Mouse (Mus musculus): ENCODE measurements around the gene Siah1a. TPM values are rescaled to one million over a fixed set of nuclear protein-coding genes. Genes with fewer than 3 reads are reported as not detected.

The Siah1a gene
- polyA plus RNA-seq (2012) = 6.3 and 8.0 TPM in 2 replicates

GRCm38 (mm10) chr8:86745221-86745934, at the start of gene Siah1a, which contains the start of gene Gm10638:
Gene Siah1a, minus strand, starts transcription at chr8:86745934.
Gene Gm10638, plus strand, starts transcription at chr8:86745699.
- TF ChIP-seq GATA1 (IDR thresholded peaks at IDR 0.05; ENCODE audit: low read length) = no peak

DNA sequence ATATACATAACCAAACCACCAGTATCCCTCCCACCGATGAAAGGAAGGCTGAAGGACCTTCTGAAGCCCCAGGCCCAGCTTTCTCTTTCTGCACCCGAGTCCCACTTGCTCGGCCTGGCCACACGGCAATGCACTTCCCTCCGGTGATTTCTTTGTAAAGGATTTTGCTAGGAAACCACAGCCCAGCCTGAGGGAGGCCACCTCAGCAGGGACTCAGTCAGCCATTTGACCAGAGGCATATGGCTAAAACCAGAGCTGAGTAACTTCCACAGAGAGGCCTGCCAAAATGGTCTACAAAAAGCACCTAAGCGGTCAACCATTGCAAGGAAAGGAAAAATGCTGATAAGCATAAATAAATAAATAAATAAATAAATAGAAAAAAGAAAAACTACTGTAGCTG, 49.0 kb upstream of the Siah1a start:
- no peak for TF ChIP-seq GATA1 (IDR thresholded peaks at IDR 0.05; ENCODE audit: low read length)

- no peak for TF ChIP-seq GATA1 (IDR thresholded peaks at IDR 0.05; ENCODE audit: low read length)
These were observed 45.8 kb upstream of the Siah1a start for GRCm38 (mm10) chr8:86791542-86791941.

- TF ChIP-seq GATA1 (IDR thresholded peaks at IDR 0.05; ENCODE audit: low read length) = no peak
These were observed 43.8 kb upstream of the Siah1a start for GRCm38 (mm10) chr8:86789576-86789975.

DNA sequence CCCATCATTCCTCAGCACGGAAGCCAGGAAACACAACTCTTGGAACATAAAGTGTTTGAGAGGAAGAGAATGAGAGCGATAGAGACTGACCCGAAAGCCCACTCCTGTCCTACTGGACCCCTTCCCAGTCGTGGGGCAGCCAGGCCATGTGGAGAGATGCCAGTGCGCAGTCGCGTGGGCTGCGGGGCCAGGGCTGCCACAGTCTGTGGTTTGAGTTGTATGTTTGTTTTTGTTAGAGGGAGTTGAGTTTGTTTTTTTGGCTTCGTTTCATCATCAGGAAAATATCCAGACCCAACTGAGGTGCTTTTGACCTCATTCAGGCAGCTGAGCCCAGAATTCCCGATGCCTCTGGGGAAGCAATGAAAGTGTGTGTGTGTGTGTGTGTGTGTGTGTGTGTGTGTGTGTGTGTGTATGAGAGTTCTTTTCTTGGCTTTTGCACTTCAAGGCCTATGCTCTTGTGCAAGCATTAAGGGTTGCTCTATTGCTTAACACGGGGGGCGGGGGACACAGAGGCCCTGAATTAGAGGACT, 42.2 kb upstream of the Siah1a start:
- TF ChIP-seq GATA1 (IDR thresholded peaks at IDR 0.05; ENCODE audit: low read length) = no peak

DNA sequence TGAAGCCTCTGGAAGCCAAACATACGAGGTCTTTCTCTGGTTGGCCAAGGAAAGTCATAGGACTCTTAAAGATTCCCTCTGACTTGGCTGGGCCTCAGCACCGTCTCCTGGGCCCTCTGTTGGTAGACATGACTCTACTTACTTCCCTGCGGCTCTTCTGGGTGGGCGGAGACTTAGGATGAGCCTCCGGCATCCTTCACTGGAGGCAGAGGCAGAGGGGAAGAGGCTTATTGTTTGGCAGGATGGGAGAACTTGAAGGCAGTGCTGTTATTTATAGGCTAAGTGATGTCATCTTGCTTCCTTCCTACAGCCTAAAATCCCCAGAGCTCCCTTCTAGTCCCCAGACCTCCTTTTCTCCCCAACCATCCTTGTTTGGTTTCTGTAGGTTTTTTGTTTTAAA, 40.8 kb upstream of the Siah1a start:
- no peak for TF ChIP-seq GATA1 (IDR thresholded peaks at IDR 0.05; ENCODE audit: low read length)

DNA sequence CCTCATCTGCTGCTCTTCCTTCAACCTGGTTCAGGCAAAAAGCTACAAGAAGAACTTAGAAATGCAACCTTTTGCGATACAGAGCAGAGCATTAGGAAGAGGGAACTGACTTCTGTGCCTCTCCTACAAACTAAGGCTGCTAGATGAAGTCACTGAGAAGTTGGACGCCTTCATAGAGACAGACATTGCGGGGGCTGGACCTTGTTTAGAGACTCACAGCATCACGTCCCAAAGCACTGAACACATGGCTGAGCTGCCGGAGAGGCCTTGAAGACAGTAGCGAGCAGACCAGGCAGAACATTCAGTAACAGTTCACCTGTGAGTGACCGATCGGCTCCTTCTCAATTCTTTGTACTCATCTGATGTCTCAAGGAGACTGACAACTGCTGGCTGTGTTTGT, 35.4 kb upstream of the Siah1a start:
- no peak for TF ChIP-seq GATA1 (IDR thresholded peaks at IDR 0.05; ENCODE audit: low read length)

DNA sequence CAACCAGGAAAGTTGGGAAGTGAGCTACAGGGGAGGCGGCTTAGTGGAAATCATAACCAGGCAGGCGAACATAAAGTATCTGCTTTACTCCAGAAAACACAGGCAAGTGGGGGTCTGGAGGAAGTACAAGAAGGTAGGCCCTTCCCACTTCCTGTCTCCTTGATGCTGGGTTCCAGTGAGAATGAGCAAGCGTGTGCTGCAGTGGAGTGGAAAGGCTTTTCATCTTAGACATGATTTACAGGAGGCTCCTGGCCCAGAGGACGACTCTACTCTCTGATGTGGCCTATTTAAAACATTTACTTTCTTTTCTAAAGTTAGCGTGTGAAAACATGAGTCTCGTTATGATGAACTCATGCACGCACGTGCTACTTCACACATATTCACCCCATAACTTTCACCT, 33.5 kb upstream of the Siah1a start:
- TF ChIP-seq GATA1 (IDR thresholded peaks at IDR 0.05; ENCODE audit: low read length) = no peak

DNA sequence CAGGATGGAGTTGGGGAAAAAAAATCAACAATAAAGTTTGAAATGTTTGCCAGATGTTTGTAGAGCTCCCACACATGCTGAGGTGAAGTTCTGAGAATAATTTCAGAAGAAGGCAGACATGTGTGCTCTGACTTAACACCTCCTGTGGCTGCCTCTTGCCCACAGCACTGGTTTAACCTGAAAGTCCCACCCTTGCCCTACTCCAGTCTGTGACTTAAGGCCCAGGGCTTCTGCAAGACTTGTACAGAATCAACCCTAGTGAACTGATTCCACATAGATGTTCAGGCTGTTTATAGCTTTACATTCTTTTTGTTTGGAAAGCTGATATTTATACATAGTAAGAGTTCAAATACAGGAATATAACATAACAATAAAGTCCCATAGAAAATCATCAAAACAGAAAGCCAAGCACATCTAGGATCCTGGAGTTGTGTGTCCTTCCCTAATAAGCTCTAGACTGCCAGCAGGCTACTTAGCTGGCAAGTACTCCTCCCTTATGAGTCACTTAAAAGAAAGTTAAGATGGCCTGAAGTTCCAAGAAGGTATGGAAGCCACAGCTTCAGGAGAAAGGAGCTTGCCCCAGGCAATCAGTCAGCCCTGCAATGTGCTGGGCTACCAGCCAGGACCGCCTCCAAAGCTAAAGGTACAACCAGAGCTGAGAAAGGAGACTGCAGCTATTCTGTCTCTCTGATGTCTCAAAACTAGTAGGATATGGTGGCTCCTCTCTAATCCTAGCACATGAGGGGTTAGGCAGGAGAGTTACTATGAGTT, 24.4 kb upstream of the Siah1a start:
- no peak for TF ChIP-seq GATA1 (IDR thresholded peaks at IDR 0.05; ENCODE audit: low read length)

DNA sequence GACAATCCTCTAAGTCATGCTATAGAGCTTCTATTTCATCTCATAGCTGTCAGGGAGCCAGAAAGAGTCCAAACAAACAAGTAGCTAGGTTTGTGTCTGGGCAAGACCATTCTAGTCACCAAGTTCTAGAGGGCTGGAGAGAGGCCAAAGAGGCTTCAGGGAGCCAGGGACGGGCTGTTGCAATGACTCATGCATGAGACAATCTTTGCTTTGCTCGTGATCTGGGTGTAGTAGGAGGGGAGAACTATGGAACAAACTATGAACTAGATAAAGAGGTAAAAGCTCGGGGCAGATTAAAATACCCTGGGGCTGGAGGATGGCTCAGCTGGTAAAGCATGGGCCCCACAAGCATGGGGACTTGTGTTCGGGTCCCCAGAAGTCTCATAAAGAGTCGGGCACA, 22.8 kb upstream of the Siah1a start:
- TF ChIP-seq GATA1 (IDR thresholded peaks at IDR 0.05; ENCODE audit: low read length) = no peak

GRCm38 (mm10) chr8:86766548-86767211, 20.9 kb upstream of the Siah1a start:
- no peak for TF ChIP-seq GATA1 (IDR thresholded peaks at IDR 0.05; ENCODE audit: low read length)

GRCm38 (mm10) chr8:86765669-86766068, 19.9 kb upstream of the Siah1a start:
- TF ChIP-seq GATA1 (IDR thresholded peaks at IDR 0.05; ENCODE audit: low read length) = no peak

DNA sequence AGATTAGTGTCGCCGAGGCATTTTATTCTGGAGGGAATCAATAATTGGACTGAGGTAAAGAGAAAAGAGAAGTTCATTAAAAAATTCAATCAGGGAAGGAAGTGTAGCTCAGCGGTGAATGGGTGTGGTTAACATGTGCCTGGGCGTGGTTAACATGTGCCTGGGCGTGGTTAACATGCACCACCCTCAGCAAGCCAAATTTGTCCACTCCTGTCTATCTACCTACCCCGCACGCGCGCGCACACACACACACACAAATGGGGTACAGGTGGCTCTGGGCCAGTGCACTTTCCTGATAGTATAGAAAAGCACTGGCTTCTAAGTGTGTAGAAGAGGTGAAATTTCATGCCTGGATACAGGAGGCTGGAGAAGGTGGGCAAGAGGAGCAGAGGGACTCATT, 19.4 kb upstream of the Siah1a start:
- TF ChIP-seq GATA1 (IDR thresholded peaks at IDR 0.05; ENCODE audit: low read length) = no peak

GRCm38 (mm10) chr8:86762806-86763205, 17.1 kb upstream of the Siah1a start:
- TF ChIP-seq GATA1 (IDR thresholded peaks at IDR 0.05; ENCODE audit: low read length) = no peak

DNA sequence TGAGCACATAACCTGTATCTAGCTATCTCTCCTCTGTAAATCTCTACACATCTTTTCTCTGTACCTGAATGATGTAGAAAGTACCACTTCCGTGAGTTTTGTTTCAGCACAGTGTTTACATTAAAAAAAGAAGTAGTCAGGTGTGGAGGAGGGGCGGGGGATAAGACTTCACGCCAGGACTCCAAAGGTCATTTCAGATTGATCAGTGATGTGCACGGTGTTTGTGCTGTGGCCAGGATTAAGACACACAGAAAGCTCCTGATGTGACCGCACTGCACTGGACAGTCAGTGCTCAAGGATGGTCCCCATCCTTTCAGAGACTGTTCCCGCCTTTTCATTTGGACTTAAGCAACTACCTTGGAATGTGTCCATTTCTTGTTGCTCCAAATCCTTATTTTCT, 15.0 kb upstream of the Siah1a start:
- no peak for TF ChIP-seq GATA1 (IDR thresholded peaks at IDR 0.05; ENCODE audit: low read length)

DNA sequence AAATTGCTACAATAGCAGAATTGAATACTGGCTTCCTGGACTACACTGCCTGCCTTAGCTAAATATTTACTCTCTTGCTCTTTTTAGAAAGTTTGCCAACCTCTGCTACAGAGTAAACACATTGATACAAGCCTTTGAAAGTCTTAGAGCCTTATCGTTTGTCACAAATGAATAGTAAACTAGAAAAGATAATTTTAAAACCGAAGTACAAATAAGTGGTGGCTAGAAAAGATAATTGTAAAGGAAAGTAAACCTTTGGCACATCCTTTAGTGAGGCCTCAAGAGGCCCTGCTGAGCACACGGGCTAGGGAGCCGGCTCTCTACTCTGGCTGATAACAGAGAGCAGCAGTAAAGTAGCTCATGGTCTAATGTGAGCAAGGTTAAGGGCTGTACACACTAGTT, 13.4 kb upstream of the Siah1a start:
- TF ChIP-seq GATA1 (IDR thresholded peaks at IDR 0.05; ENCODE audit: low read length) = no peak

All from G1E-ER4 (cell line).